Mouse (Mus musculus) embryonic fibroblast, embryonic 13.5 days (primary cell): ENCODE measurements around the gene Tmem189. TPM values are rescaled to one million over a fixed set of nuclear protein-coding genes. Genes with fewer than 3 reads are reported as not detected.

Experiments
- H3K27ac ChIP-seq: 2 replicates; pipeline ENCODE4 v1.5.1; 2012; ENCODE audit warnings: low read length, control low read depth, inconsistent platforms; ENCODE audit not compliant: insufficient read depth
- H3K4me1 ChIP-seq: 2 replicates; pipeline ENCODE4 v1.6.1; 2011; ENCODE audit warnings: low read length; ENCODE audit not compliant: control insufficient read depth, insufficient read depth
- H3K4me3 ChIP-seq: 2 replicates; pipeline ENCODE4 v1.5.1; 2011; ENCODE audit warnings: mild to moderate bottlenecking, control low read depth, low read length; ENCODE audit not compliant: insufficient read depth
- CTCF ChIP-seq: IDR thresholded peaks from 2 replicates; pipeline ENCODE4 v1.5.1; 2011; ENCODE audit warnings: mild to moderate bottlenecking, control low read depth, low read length, moderate library complexity, borderline replicate concordance; ENCODE audit not compliant: insufficient read depth
- POLR2A ChIP-seq: IDR thresholded peaks from 2 replicates; pipeline ENCODE4 v1.6.1; 2011; ENCODE audit warnings: low read depth, mild to moderate bottlenecking, control low read depth, low read length, moderate library complexity
- polyA plus RNA-seq: library from polyadenylated mRNA; stranded (reverse); fragments of >200 nt; gene quantifications from 2 replicates; pipeline ENCODE4 v1.2.4, GENCODE M21; 2011; ENCODE audit warnings: low read depth; ENCODE audit not compliant: missing spikeins, insufficient read length

Gene Tmem189
- polyA plus RNA-seq, 1 experiment, result 31.3 TPM

- Histone ChIP-seq H3K4me3 (no peak overlapping the region), H3K4me1 (peaks cover 3% of the 10 kb centered on the region; the same call in 1 of the 2 replicates), H3K27ac (no peak overlapping the region)
- no peak for TF ChIP-seq POLR2A
- TF ChIP-seq CTCF, result no peak
Measured at GRCm38 (mm10) chr2:167685865-167686264, 3.8 kb downstream of the Tmem189 start.

DNA sequence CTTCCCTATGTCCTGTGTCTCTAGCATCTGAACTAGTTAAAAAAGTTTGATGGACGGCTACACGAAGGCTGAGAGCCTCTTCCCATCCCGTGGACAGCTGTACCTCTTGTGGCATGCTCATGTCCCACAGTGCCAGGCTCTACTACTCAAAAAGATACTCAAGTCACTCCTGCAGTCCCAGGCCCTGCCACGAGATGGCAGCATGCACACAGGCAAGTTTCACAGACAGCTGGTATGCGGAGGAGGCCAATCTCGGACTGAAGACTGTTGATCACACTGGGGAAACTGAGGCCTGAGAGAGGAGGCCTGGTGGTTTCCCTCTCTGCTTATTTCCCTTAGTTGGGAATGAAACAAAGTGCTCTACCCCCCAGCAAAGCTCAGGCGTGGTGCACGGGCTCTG lies 4.5 kb downstream of the Tmem189 start:
- TF ChIP-seq POLR2A, result no peak
- peak; percentile 99 for TF ChIP-seq CTCF
- Histone ChIP-seq H3K4me3 (no peak overlapping the region), H3K27ac (no peak overlapping the region), H3K4me1 (peaks cover 3% of the 10 kb centered on the region; the same call in 1 of the 2 replicates)

- H3K4me3 ChIP-seq, result no peak overlapping the region
- TF ChIP-seq CTCF, result no peak
- TF ChIP-seq POLR2A, result no peak
- H3K27ac ChIP-seq, result no peak overlapping the region
- H3K4me1 ChIP-seq, result peaks cover 3% of the 10 kb centered on the region; the same call in 1 of the 2 replicates
Measured at GRCm38 (mm10) chr2:167683721-167684120, 5.9 kb downstream of the Tmem189 start.

DNA sequence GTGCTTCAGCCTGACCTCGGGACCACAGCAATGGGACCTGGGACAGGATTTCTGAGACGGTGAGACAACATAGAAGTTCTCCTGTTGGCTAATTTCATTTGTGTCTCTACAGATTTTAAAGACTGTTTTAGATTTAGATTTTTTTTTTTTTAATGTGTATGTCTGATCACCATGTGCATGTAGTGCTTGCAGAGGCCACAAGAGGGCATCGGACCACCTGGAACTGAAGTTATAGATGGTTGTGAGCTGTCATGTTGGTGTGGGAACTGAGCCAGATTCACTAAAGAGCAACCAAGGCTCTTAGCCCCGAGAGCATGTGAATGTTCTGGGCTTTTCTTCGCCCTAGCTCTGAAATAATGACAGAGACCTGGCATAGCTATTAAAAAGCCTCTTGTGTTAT lies 9.0 kb downstream of the Tmem189 start:
- no peak overlapping the region for H3K27ac ChIP-seq
- H3K4me1 ChIP-seq, result peaks cover 3% of the 10 kb centered on the region; the same call in 1 of the 2 replicates
- no peak overlapping the region for H3K4me3 ChIP-seq
- TF ChIP-seq CTCF, result peak; percentile 67; the same call in 1 of the 2 replicates
- no peak for TF ChIP-seq POLR2A

- no peak overlapping the region for H3K27ac ChIP-seq
- no peak overlapping the region for H3K4me3 ChIP-seq
- H3K4me1 ChIP-seq, result peaks cover 3% of the 10 kb centered on the region; the same call in 1 of the 2 replicates
- TF ChIP-seq CTCF (peak; percentile 96), POLR2A (no peak)
Measured at GRCm38 (mm10) chr2:167679902-167680430, 9.7 kb downstream of the Tmem189 start.

DNA sequence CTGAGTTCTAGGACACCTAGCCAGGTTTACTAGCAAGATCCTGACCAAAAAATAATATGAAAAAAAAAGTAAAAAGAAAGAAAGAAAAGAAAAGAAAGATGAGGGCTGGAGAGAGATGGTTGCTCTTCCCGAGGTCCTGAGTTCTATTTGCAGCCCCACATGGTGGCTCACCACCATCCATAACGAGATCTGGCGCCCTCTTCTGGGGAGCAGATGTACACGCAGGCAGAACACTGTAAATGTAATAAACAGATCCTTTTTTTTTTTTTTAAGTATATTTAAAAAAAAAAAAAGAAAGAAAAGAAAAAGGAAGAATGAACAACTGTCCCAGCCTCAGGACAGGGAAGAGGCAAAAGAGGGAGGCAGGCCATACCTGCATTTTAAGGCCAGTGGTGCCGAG lies 11.0 kb downstream of the Tmem189 start:
- Histone ChIP-seq H3K4me3 (no peak overlapping the region), H3K4me1 (peaks cover 2% of the 10 kb centered on the region; the same call in 1 of the 2 replicates), H3K27ac (no peak overlapping the region)
- peak; percentile 39; the same call in 1 of the 2 replicates for TF ChIP-seq CTCF
- TF ChIP-seq POLR2A, result no peak

GRCm38 (mm10) chr2:167675120-167675909 lies 14.3 kb downstream of the Tmem189 start:
- Histone ChIP-seq H3K4me1 (no peaks in the 10 kb centered on the region), H3K27ac (no peak overlapping the region), H3K4me3 (no peak overlapping the region)
- TF ChIP-seq POLR2A, result no peak
- TF ChIP-seq CTCF, result peak; percentile 56; the same call in 1 of the 2 replicates

- Histone ChIP-seq H3K4me3 (no peak overlapping the region), H3K4me1 (no peaks in the 10 kb centered on the region), H3K27ac (no peak overlapping the region)
- TF ChIP-seq POLR2A (no peak), CTCF (no peak)
Measured at GRCm38 (mm10) chr2:167672212-167672685, 17.4 kb downstream of the Tmem189 start.

DNA sequence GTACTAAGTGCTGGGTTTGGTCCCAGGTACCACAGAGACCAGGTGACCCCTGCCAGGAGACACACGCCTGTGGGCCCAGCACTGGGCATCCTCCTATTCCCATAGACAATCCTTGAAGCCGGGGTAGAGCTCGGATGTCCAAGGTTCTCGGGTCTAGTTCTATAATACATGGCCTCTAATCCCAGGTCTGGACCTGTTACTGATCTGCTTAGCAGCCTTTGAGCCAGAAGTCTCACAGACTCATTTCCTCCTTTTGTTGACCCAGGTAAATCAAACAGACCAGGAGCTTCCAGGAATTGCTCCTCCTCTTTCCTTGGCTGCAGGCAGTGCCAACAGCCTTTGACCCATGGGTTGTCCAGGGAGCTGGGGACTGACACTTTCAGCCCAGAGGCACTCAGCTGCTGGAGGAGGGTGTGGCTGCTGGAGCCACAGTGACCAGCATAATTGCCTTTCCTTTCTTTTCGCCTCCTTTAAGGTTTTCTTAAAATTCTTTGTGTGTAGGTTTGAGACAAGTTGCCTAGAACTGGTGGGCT lies 18.5 kb downstream of the Tmem189 start:
- H3K27ac ChIP-seq, result no peak overlapping the region
- TF ChIP-seq CTCF (no peak), POLR2A (no peak)
- H3K4me3 ChIP-seq, result no peak overlapping the region
- no peaks in the 10 kb centered on the region for H3K4me1 ChIP-seq

- Histone ChIP-seq H3K4me1 (no peaks in the 10 kb centered on the region), H3K27ac (no peak overlapping the region), H3K4me3 (no peak overlapping the region)
- TF ChIP-seq POLR2A (no peak), CTCF (no peak)
Measured at GRCm38 (mm10) chr2:167669398-167669797, 20.2 kb downstream of the Tmem189 start.
